Mouse (Mus musculus) erythroblast, embryonic 14.5 days (primary cell): ENCODE data around the gene Foxd2. TPM values are rescaled to one million over a fixed set of nuclear protein-coding genes. Genes with fewer than 3 reads are reported as not detected.

Experiments
- H3K27me3 ChIP-seq: 2 replicates; pipeline ENCODE4 v1.6.1; 2012; ENCODE audit warnings: inconsistent platforms; ENCODE audit not compliant: control insufficient read depth
- H3K36me3 ChIP-seq: 2 replicates; pipeline ENCODE4 v1.6.1; 2012; ENCODE audit warnings: mild to moderate bottlenecking, inconsistent platforms; ENCODE audit not compliant: control insufficient read depth
- H3K4me1 ChIP-seq: 2 replicates; pipeline ENCODE4 v1.6.1; 2012; ENCODE audit warnings: inconsistent platforms; ENCODE audit not compliant: control insufficient read depth
- H3K4me3 ChIP-seq: replicated peaks from 2 replicates; pipeline ENCODE3; 2012; ENCODE audit warnings: moderate library complexity, mild to moderate bottlenecking, inconsistent platforms
- H3K9me3 ChIP-seq: 2 replicates; pipeline ENCODE4 v1.6.1; 2012; ENCODE audit warnings: low read length, inconsistent platforms, mixed read lengths; ENCODE audit not compliant: control insufficient read depth
- GATA1 ChIP-seq: IDR thresholded peaks from 2 replicates; pipeline ENCODE4 v1.6.1; 2012; ENCODE audit warnings: low read length, inconsistent platforms, mixed read lengths
- TAL1 ChIP-seq: IDR thresholded peaks from 3 replicates; pipeline ENCODE4 v1.6.1; 2012; ENCODE audit warnings: low read length, inconsistent platforms, mixed read lengths
- polyA plus RNA-seq: library from polyadenylated mRNA; stranded (reverse); fragments of >175 nt; gene quantifications from 2 replicates; pipeline ENCODE4 v1.2.3, GENCODE M21; 2012

Foxd2 gene
- 0.01 TPM in 1 of 2 replicates, not detected in the other for polyA plus RNA-seq

GRCm38 (mm10) chr4:114908829-114909601, at the start of gene Foxd2:
Gene Foxd2 (minus strand): TSS chr4:114908873.
- H3K36me3 ChIP-seq, result no peaks in the 10 kb centered on the region
- peaks cover 100% of the 10 kb centered on the region for H3K27me3 ChIP-seq
- H3K9me3 ChIP-seq, result peaks cover 11% of the 10 kb centered on the region; the same call in 1 of the 2 replicates
- H3K4me1 ChIP-seq, result peaks cover 17% of the 10 kb centered on the region
- H3K4me3 ChIP-seq, result peak within 1 kb of the TSS; percentile 56
- no peak for TF ChIP-seq GATA1
- no peak for TF ChIP-seq TAL1

- Histone ChIP-seq H3K9me3 (no peaks in the 10 kb centered on the region), H3K27me3 (no peaks in the 10 kb centered on the region), H3K4me1 (no peaks in the 10 kb centered on the region), H3K36me3 (peaks cover 32% of the 10 kb centered on the region), H3K4me3 (no peak overlapping the region)
- TF ChIP-seq GATA1 (no peak), TAL1 (no peak)
Observed at GRCm38 (mm10) chr4:114958231-114958630, 49.6 kb upstream of the Foxd2 start.

- no peak overlapping the region for H3K4me3 ChIP-seq
Observed at GRCm38 (mm10) chr4:114957403-114957802, 48.7 kb upstream of the Foxd2 start.

GRCm38 (mm10) chr4:114953172-114953571, 44.5 kb upstream of the Foxd2 start:
- Histone ChIP-seq H3K36me3 (no peaks in the 10 kb centered on the region), H3K9me3 (no peaks in the 10 kb centered on the region), H3K27me3 (peaks cover 8% of the 10 kb centered on the region), H3K4me1 (no peaks in the 10 kb centered on the region), H3K4me3 (no peak overlapping the region)
- TF ChIP-seq GATA1, result no peak
- no peak for TF ChIP-seq TAL1

More at GRCm38 (mm10) chr4:114957403-114957802, 48.7 kb upstream of the Foxd2 start:
- Histone ChIP-seq H3K9me3 (no peaks in the 10 kb centered on the region), H3K27me3 (no peaks in the 10 kb centered on the region), H3K4me1 (no peaks in the 10 kb centered on the region), H3K36me3 (peaks cover 24% of the 10 kb centered on the region)
- TF ChIP-seq TAL1, result no peak
- no peak for TF ChIP-seq GATA1

GRCm38 (mm10) chr4:114947852-114948481, 39.3 kb upstream of the Foxd2 start:
- Histone ChIP-seq H3K27me3 (peaks cover 11% of the 10 kb centered on the region), H3K9me3 (no peaks in the 10 kb centered on the region), H3K4me3 (no peak overlapping the region), H3K4me1 (no peaks in the 10 kb centered on the region), H3K36me3 (no peaks in the 10 kb centered on the region)
- no peak for TF ChIP-seq TAL1
- no peak for TF ChIP-seq GATA1

GRCm38 (mm10) chr4:114947395-114947794, 38.7 kb upstream of the Foxd2 start:
- Histone ChIP-seq H3K4me3 (no peak overlapping the region), H3K4me1 (no peaks in the 10 kb centered on the region), H3K36me3 (no peaks in the 10 kb centered on the region), H3K27me3 (peaks cover 11% of the 10 kb centered on the region), H3K9me3 (no peaks in the 10 kb centered on the region)
- TF ChIP-seq TAL1 (no peak), GATA1 (no peak)

- H3K36me3 ChIP-seq, result no peaks in the 10 kb centered on the region
- peaks cover 11% of the 10 kb centered on the region for H3K27me3 ChIP-seq
- H3K9me3 ChIP-seq, result no peaks in the 10 kb centered on the region
- no peaks in the 10 kb centered on the region for H3K4me1 ChIP-seq
- no peak overlapping the region for H3K4me3 ChIP-seq
- TF ChIP-seq TAL1, result no peak
- TF ChIP-seq GATA1, result no peak
Observed at GRCm38 (mm10) chr4:114946416-114946815, 37.7 kb upstream of the Foxd2 start.

- H3K4me3 ChIP-seq, result no peak overlapping the region
- no peaks in the 10 kb centered on the region for H3K4me1 ChIP-seq
- TF ChIP-seq GATA1 (no peak), TAL1 (no peak)
- H3K27me3 ChIP-seq, result peaks cover 11% of the 10 kb centered on the region
- no peaks in the 10 kb centered on the region for H3K9me3 ChIP-seq
- no peaks in the 10 kb centered on the region for H3K36me3 ChIP-seq
Observed at GRCm38 (mm10) chr4:114945021-114945420, 36.3 kb upstream of the Foxd2 start.

- Histone ChIP-seq H3K4me1 (no peaks in the 10 kb centered on the region), H3K36me3 (no peaks in the 10 kb centered on the region), H3K9me3 (no peaks in the 10 kb centered on the region), H3K27me3 (peaks cover 4% of the 10 kb centered on the region; the same call in 1 of the 2 replicates), H3K4me3 (no peak overlapping the region)
- TF ChIP-seq GATA1, result no peak
- TF ChIP-seq TAL1, result no peak
Observed at GRCm38 (mm10) chr4:114942583-114942982, 33.9 kb upstream of the Foxd2 start.
